Mouse (Mus musculus) intestine, embryonic 16.5 days (tissue): ENCODE results near the gene Psmb2. TPM values are rescaled to one million over a fixed set of nuclear protein-coding genes. Genes with fewer than 3 reads are reported as not detected.
A peak's percentile ranks its signal among the peaks of the same experiment; 100 is the strongest.

Source experiments
- ATAC-seq: fragments of 200-750 bp; cut with Nextera tagmentation; 2 replicates; pipeline ENCODE4 v1.8.0; 2017; ENCODE audit warnings: moderate TSS enrichment, moderate library complexity
- H3K27ac ChIP-seq: fragments of 300-500 bp; sonication (generic); 2 replicates; pipeline ENCODE4 v1.5.1; 2014; ENCODE audit warnings: mild to moderate bottlenecking, low read length
- H3K27me3 ChIP-seq: fragments of 300-500 bp; sonication (generic); replicated peaks from 2 replicates; pipeline ENCODE4 v1.6.1; 2014; ENCODE audit warnings: low read length, control low read depth, mixed read lengths; ENCODE audit not compliant: control insufficient read depth, insufficient read depth
- H3K36me3 ChIP-seq: fragments of 300-500 bp; sonication (generic); 2 replicates; pipeline ENCODE4 v1.6.1; 2014; ENCODE audit warnings: low read length, control low read depth; ENCODE audit not compliant: control insufficient read depth, insufficient read depth
- H3K4me1 ChIP-seq: fragments of 300-500 bp; sonication (generic); 2 replicates; pipeline ENCODE4 v1.6.1; 2014; ENCODE audit warnings: low read length, control low read depth, mixed read lengths; ENCODE audit not compliant: control insufficient read depth, insufficient read depth
- H3K4me2 ChIP-seq: fragments of 300-500 bp; sonication (generic); 2 replicates; pipeline ENCODE4 v1.6.1; 2014; ENCODE audit warnings: low read depth, low read length, control low read depth
- H3K4me3 ChIP-seq: fragments of 300-500 bp; sonication (generic); 2 replicates; pipeline ENCODE4 v1.5.1; 2014; ENCODE audit warnings: mild to moderate bottlenecking, low read length
- H3K9ac ChIP-seq: fragments of 300-500 bp; sonication (generic); 2 replicates; pipeline ENCODE4 v1.6.1; 2014; ENCODE audit warnings: low read depth, low read length
- H3K9me3 ChIP-seq: fragments of 300-500 bp; sonication (generic); 2 replicates; pipeline ENCODE4 v1.6.1; 2016; ENCODE audit warnings: low read length, control low read depth; ENCODE audit not compliant: control insufficient read depth
- WGBS: fragments of 180-500 bp; shearing (Covaris S2); extraction: QIAGEN DNeasy Blood & Tissue Kit; methylation state at CpG from one replicate; pipeline ENCODE4 v1.1.7; 2014; 5-methylcytosine and 5-hydroxymethylcytosine counted together
- polyA plus RNA-seq: library from polyadenylated mRNA; unstranded; fragments of >200 nt; fragmentation: Nextera tagmentation; extraction: Ambion mirVana; gene quantifications from 2 replicates; pipeline ENCODE4 v1.2.1, GENCODE M21; 2015

The Psmb2 gene
- polyA plus RNA-seq, 1 experiment from 2014 or later: 515 TPM

GRCm38 (mm10) chr4:126736001-126736414 is 58.6 kb downstream of the Psmb2 start, which contains the start of gene Tfap2e:
Gene Tfap2e, minus strand, starts transcription at chr4:126736240.
- Histone ChIP-seq H3K9me3 (no peaks in the 10 kb centered on the region), H3K4me3 (peak within 1 kb of the TSS; percentile 42), H3K9ac (peak within 1 kb of the TSS; percentile 38; the same call in 1 of the 2 replicates), H3K27ac (no peak within 1 kb of the TSS), H3K4me1 (peaks cover 10% of the 10 kb centered on the region), H3K4me2 (peak within 1 kb of the TSS; percentile 60), H3K36me3 (no peaks in the 10 kb centered on the region), H3K27me3 (peaks cover 73% of the 10 kb centered on the region)
- ATAC-seq: peak; percentile 75
- 1% methylated on average over 32 of the region's 32 CpGs for WGBS

- ATAC-seq: no peak
- H3K27ac ChIP-seq: no peak overlapping the region
- no peaks in the 10 kb centered on the region for H3K9me3 ChIP-seq
- 22% methylated on average over 10 of the region's 10 CpGs for WGBS
- no peak overlapping the region for H3K4me2 ChIP-seq
- H3K9ac ChIP-seq: no peak overlapping the region
- peaks cover 36% of the 10 kb centered on the region for H3K27me3 ChIP-seq
- H3K4me1 ChIP-seq: peaks cover 11% of the 10 kb centered on the region
- H3K36me3 ChIP-seq: peaks cover 7% of the 10 kb centered on the region
- H3K4me3 ChIP-seq: no peak overlapping the region
Measured at GRCm38 (mm10) chr4:126739966-126740676, 62.7 kb downstream of the Psmb2 start.

- H3K36me3 ChIP-seq: peaks cover 12% of the 10 kb centered on the region
- H3K27me3 ChIP-seq: peaks cover 23% of the 10 kb centered on the region
- no peak overlapping the region for H3K4me3 ChIP-seq
- 2% methylated on average over 12 of the region's 12 CpGs for WGBS
- H3K4me2 ChIP-seq: 0 out of 2 replicates have a peak overlapping the region, but pooled peaks have one; percentile 26
- H3K4me1 ChIP-seq: 0 out of 2 replicates have a peak, but pooled peaks cover 2% of the 10 kb centered on the region
- peak overlapping the region; percentile 48; the same call in 1 of the 2 replicates for H3K9ac ChIP-seq
- H3K9me3 ChIP-seq: no peaks in the 10 kb centered on the region
- no peak overlapping the region for H3K27ac ChIP-seq
- peak; percentile 75 for ATAC-seq
Measured at GRCm38 (mm10) chr4:126741448-126741847, 64.0 kb downstream of the Psmb2 start.

GRCm38 (mm10) chr4:126742976-126743375 is 65.5 kb downstream of the Psmb2 start:
- H3K4me2 ChIP-seq: no peak overlapping the region
- H3K36me3 ChIP-seq: peaks cover 15% of the 10 kb centered on the region
- 54% methylated on average over 2 of the region's 2 CpGs for WGBS
- no peak for ATAC-seq
- peaks cover 11% of the 10 kb centered on the region for H3K27me3 ChIP-seq
- H3K9ac ChIP-seq: no peak overlapping the region
- no peaks in the 10 kb centered on the region for H3K9me3 ChIP-seq
- H3K27ac ChIP-seq: no peak overlapping the region
- 0 out of 2 replicates have a peak, but pooled peaks cover 2% of the 10 kb centered on the region for H3K4me1 ChIP-seq
- H3K4me3 ChIP-seq: no peak overlapping the region

GRCm38 (mm10) chr4:126743713-126744112 is 66.3 kb downstream of the Psmb2 start:
- H3K36me3 ChIP-seq: peaks cover 19% of the 10 kb centered on the region
- H3K4me3 ChIP-seq: no peak overlapping the region
- H3K9ac ChIP-seq: no peak overlapping the region
- no peaks in the 10 kb centered on the region for H3K9me3 ChIP-seq
- ATAC-seq: no peak
- H3K27me3 ChIP-seq: peaks cover 4% of the 10 kb centered on the region; the same call in 1 of the 2 replicates
- H3K4me2 ChIP-seq: no peak overlapping the region
- no peak overlapping the region for H3K27ac ChIP-seq
- WGBS: 16% methylated on average over 11 of the region's 11 CpGs
- 0 out of 2 replicates have a peak, but pooled peaks cover 2% of the 10 kb centered on the region for H3K4me1 ChIP-seq

- no peak overlapping the region for H3K9ac ChIP-seq
- no peak overlapping the region for H3K4me2 ChIP-seq
- peaks cover 11% of the 10 kb centered on the region for H3K4me1 ChIP-seq
- ATAC-seq: no peak
- no peaks in the 10 kb centered on the region for H3K27me3 ChIP-seq
- no peaks in the 10 kb centered on the region for H3K9me3 ChIP-seq
- H3K4me3 ChIP-seq: no peak overlapping the region
- H3K36me3 ChIP-seq: peaks cover 21% of the 10 kb centered on the region
- H3K27ac ChIP-seq: no peak overlapping the region
- 91% methylated on average over 14 of the region's 14 CpGs for WGBS
Measured at GRCm38 (mm10) chr4:126744831-126745230, 67.4 kb downstream of the Psmb2 start.

GRCm38 (mm10) chr4:126745506-126746193 is 68.2 kb downstream of the Psmb2 start:
- Histone ChIP-seq H3K36me3 (peaks cover 21% of the 10 kb centered on the region), H3K9ac (no peak overlapping the region), H3K27me3 (no peaks in the 10 kb centered on the region), H3K4me1 (peaks cover 17% of the 10 kb centered on the region), H3K9me3 (no peaks in the 10 kb centered on the region), H3K27ac (no peak overlapping the region), H3K4me3 (no peak overlapping the region), H3K4me2 (no peak overlapping the region)
- ATAC-seq: no peak
- 41% methylated on average over 13 of the region's 13 CpGs for WGBS

- H3K4me2 ChIP-seq: no peak overlapping the region
- no peak overlapping the region for H3K4me3 ChIP-seq
- no peak overlapping the region for H3K27ac ChIP-seq
- H3K27me3 ChIP-seq: no peaks in the 10 kb centered on the region
- peaks cover 17% of the 10 kb centered on the region for H3K4me1 ChIP-seq
- WGBS: 80% methylated on average over 10 of the region's 10 CpGs
- H3K36me3 ChIP-seq: peaks cover 21% of the 10 kb centered on the region
- H3K9me3 ChIP-seq: no peaks in the 10 kb centered on the region
- H3K9ac ChIP-seq: no peak overlapping the region
- no peak for ATAC-seq
Measured at GRCm38 (mm10) chr4:126746194-126746840, 68.9 kb downstream of the Psmb2 start.

- Histone ChIP-seq H3K4me3 (no peak overlapping the region), H3K27ac (no peak overlapping the region), H3K36me3 (peaks cover 21% of the 10 kb centered on the region), H3K9me3 (no peaks in the 10 kb centered on the region), H3K4me2 (no peak overlapping the region), H3K9ac (no peak overlapping the region), H3K27me3 (no peaks in the 10 kb centered on the region), H3K4me1 (peaks cover 29% of the 10 kb centered on the region)
- ATAC-seq: no peak
- WGBS: 96% methylated on average over 8 of the region's 8 CpGs
Measured at GRCm38 (mm10) chr4:126748381-126748780, 71.0 kb downstream of the Psmb2 start.
